Mouse (Mus musculus) left cerebral cortex, adult 11 months (tissue): ENCODE measurements around the gene Chst5.
"Not testable (repeated sequence)": the region's sequence is repeated elsewhere in the genome, so short reads cannot be mapped to it uniquely, and the experiment has no call there.

Experiments used
- DNase-seq: peaks from one replicate; pipeline ENCODE4 v3.0.0; 2022; ENCODE audit warnings: low spot score

The Chst5 gene

DNA sequence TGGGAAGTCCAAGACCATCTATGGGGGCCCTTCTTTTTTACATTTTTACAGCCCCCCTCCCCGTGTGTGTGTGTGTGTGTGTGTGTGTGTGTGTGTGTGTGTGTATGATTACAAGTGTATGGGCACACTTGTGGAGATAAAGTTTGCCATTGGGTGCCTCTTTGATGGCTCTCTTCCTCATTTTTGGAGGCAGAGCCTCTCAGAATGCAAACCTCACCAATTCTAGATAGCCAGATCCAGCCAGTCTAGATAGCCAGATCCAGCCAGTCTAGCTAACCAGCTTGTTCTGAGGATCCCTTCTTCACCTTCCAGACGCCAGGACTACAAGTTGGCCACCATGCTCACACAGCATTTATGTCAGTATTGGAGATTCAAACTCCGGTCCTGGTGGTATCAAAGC lies 39.0 kb downstream of the Chst5 start:
- DNase-seq, result no peak

DNA sequence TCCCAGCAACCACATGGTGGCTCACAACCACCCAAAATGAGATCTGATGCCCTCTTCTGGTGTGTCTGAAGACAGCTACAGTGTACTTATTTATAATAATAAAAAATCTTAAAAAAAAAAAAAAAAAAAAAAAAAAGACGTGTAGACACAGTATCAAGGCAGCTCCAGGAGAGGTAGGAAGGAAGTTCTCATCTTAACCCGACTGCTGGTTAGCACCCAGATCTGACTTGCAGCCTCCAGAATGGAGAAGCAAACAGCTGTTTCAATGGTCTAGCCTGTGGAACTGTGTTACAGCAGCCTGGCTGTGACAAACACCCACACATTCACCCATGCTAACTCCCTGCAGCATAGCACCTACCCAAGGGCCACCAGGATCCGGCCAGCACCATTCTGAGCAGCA lies 39.9 kb downstream of the Chst5 start:
- no peak for DNase-seq

DNA sequence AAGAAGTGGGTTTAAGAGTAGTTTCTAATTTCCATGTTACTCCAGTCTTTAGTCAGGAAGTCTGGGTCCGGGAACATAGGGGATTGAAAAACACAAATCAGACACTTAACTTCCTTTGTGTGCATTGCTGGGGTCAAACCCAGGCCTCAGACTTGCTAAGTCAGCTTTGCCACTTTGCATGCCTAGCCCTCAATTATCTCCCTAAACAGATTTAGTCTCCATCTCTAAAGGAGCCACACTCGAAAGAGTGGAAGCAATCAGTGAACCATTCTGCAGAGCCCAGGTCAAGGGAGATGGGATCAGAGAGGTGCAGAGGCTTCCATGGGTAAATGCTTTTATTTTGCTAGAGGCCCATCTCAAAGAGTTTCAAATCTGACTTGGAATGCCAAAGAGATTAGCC lies 41.6 kb downstream of the Chst5 start:
- DNase-seq, result no peak

DNA sequence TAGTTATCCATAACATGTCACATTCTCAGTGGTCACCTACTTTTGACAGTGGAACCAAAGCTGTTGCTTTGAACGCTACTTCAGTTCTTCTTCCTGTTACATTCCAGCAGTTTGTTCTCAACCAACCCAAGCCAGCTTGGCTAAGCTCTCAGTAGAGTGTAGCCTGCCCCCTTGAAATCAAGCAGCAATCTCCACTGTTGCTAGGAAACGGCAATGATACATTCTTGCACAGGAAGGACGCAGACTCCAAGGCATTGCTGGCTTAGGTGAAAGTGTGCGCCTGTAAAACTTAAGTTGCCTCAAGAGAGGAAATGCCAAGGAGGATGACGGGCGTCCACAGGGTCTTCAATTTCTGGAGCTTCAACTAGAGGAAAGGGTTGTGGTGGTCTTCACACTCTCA lies 44.4 kb downstream of the Chst5 start:
- no peak for DNase-seq

DNA sequence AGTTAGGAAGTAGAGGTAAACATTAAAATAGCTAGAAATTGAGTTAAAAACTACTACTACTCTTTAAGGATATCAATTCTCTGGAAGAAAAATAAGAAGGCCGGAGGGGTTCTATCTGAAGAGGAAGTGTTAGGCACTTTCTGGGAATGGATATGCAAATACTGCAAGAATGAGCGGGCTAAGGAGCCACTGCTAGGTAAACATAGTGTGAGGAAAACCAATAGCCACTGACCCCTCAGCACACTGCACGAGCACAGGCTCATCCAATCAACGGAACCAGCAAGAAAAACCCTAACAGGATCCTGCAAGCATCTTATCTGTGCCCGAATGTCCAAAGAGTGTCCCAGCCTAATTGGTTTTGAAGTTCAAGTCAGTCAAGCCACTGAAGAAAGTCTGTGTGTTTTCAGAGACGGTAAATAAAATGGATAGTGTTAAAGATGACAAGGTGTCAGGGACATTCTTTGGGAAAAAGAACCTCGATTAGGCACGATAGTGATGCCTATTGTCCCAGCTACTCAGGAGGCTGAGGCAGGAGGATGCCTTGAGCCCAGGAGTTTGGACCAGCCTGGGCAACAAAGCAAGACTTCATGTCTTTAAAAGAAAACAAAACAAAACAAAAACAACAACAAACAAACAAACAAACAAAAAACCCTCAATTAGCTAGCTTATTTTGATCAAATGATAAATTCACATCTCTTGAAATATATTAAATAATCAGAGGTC lies 45.0 kb downstream of the Chst5 start:
- no peak for DNase-seq

DNA sequence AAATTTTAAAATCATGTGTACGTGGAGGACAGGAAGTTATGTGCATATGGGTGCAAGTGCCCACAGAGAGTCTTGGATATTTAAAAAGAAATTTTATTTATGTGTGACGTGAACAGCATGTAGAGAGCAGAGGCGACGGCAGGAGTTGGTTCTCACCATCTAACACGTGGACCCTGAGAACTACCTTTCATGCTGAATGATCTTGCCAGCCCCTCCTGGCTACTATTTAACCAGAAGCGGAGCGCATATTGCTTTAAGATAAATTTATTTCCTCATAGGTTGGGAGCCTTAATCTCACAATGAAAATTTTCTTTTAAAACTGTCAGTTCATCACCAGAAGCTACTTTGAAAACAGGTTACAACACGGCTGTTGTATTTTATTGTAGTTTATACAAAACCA lies 45.6 kb downstream of the Chst5 start:
- DNase-seq, result no peak

GRCm38 (mm10) chr8:111863280-111863679 lies 47.0 kb downstream of the Chst5 start:
- no peak for DNase-seq

- no peak for DNase-seq
Observed at GRCm38 (mm10) chr8:111855977-111856376, 54.3 kb downstream of the Chst5 start.

DNA sequence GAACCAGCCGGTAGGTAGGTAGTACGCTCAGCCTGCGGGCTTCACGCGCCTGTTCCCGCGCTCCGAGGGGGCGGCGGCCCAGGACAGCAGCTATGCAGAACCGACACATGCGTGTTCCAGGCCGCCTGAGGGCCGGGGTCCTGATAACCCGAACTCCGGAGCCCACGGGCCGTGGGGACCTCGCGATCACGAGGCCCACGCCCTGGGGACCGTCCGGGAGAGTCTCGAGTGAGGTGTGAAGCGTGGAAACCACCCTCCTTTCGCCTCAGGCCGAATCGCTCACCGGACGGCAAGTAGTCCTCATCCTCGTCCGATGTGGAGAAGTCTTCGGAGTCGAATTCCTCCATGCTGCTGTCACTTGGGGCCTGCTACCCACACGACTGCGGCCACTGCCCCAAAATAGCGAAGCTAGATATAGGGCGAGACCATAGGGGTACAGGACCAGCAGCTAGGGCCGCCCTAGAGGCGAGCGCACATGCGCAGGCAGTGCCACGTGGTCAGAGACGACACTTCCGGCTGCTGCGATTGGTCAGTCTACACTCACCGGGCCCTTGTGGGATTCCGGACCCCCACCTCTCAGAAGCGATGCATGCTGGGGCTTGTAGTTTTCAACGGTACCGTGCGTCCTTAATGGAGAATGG lies 56.3 kb downstream of the Chst5 start, which contains the start of gene Cfdp1:
Gene Cfdp1 (minus strand): TSS at position 431 of the 641 bp plus-strand sequence.
- peak; percentile 95 for DNase-seq

DNA sequence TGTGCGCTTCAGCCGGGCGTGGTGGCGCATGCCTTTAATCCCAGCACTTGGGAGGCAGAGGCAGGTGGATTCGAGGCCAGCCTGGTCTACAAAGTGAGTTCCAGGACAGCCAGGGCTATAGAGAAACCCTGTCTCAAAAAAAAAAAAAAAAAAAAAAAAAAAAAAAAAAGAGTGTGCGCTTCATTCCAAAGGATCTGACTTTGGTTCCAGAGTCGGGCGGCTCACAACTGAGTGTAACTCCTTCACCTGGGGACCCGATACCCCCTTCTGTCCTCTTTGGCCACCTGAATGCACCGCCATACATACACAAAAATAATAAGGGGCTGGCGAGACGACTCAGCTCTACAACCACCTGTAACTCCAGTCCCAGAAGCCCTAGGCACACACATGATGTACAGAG lies 57.0 kb downstream of the Chst5 start:
- DNase-seq, result not testable (repeated sequence)

DNA sequence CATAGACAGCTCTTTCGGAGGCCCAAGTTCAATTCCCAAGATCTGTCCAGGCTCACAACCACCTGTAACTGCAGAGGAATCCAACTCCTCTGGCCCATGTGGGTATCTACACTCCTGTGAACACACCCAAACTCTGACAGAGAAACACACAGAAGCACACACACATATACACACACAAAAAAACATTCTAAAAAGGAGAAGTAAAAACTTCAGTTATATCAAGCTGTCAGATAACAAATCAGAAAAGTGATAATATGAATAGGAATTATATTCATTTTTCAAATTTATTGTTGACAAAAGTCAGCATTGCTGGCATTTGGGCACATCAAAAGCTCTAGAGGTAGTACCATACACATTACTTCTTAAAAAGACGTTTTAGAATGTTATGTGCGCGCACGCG lies 63.5 kb downstream of the Chst5 start:
- no peak for DNase-seq
